Mouse (Mus musculus): ENCODE measurements around the gene Pygo2.

DNA sequence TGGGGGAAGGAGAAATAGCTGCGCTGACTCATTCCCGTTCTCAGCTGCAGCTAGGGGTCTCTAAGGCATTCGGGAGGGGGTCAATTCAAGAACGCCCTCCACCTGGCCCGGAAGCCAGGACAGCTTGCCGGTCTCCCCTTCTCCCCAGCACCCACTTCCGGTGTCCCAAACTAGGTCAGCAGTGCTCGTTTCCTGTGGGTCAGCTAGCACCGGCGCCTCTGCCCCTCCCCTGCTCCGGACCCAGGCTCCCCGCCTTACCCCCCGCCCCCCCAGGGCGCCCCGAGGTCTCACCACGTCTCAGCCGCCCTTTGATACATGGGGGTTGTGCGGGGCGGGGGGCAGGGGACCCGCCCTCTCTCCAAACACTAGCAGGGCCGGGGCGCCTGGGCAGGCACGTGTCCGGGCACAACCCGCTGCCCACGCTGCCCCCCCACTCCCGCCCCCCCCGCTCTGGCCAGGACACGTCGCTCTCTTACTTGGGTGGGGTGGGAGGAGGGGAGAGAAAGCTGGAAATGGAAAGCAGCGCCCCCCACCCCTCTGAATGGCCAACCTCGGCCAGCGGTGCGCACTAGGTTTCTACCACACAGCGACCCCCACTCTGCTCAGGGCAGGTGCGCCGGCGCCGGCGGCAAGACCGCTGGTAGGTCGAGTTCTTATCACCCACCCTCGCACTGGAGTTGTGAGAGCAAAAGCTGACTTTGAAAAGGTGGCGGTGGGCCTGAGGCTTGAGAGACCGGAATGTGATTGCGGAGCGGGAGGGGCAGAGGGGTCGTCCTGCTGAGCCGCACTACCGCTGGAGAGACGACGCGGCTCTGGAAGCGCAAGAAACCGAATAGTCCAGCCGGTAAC lies 38.1 kb upstream of the Pygo2 start:
- TF ChIP-seq CTCF (IDR thresholded peaks at IDR 0.05; ENCODE audit: insufficient read depth, low read depth, low read length) = no peak
- no peak for TF ChIP-seq POLR2A (IDR thresholded peaks at IDR 0.05; ENCODE audit: insufficient read depth, low read depth, low read length)
